Mouse (Mus musculus) spleen, postnatal 0 days (tissue): ENCODE data around the gene Gm14819. TPM values are rescaled to one million over a fixed set of nuclear protein-coding genes. Genes with fewer than 3 reads are reported as not detected.

Experiments used
- polyA plus RNA-seq: library from polyadenylated mRNA; unstranded; fragments of >200 nt; fragmentation: Nextera tagmentation; extraction: Ambion mirVana; gene quantifications from 2 replicates; pipeline ENCODE4 v1.2.1, GENCODE M21; 2015

The Gm14819 gene
- polyA plus RNA-seq = not detected in 2 replicates

DNA sequence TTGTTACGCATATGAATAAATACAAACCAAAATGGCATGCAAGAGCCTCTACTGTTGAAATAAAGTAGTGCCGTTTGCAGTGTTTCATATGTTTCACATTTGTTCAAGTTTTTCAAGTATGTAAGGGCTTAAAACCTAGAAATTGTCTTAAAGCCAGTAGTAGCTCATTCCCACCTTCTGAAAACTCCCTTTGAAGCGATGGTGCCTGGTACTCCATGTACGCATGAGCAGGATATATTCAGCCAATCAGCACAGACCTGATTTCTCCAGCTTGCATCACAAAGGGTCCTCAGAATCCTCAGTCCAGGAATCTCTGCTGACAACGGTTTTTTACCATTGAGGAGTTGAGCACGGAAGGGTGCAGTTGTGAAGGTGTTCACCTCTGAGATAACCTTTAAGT lies at the start of gene Gm14819:
Gene Gm14819, plus strand, starts transcription at position 301 of the 400 bp plus-strand sequence.

